Mouse (Mus musculus) spleen, adult 2 months (tissue): Measurements from ENCODE around the gene Retreg1.

ENCODE experiments used
- CTCF ChIP-seq: fragments of 200-500 bp; IDR thresholded peaks from 2 replicates; pipeline ENCODE4 v1.5.1; 2011; ENCODE audit warnings: mild to moderate bottlenecking, inconsistent platforms; ENCODE audit not compliant: insufficient read depth, insufficient read length, insufficient replicate concordance; ENCODE audit errors: extremely low read depth
- POLR2A ChIP-seq: fragments of 200-500 bp; IDR thresholded peaks from 2 replicates; pipeline ENCODE4 v1.6.1; 2011; ENCODE audit warnings: low read depth, low read length, inconsistent platforms

GRCm38 (mm10) chr15:25794123-25794522, 48.9 kb upstream of the Retreg1 start:
- TF ChIP-seq POLR2A (no peak), CTCF (no peak)
